Mouse (Mus musculus): ENCODE data around the gene Ltbp2.

- no peak for TF ChIP-seq POLR2A (IDR thresholded peaks at IDR 0.05; ENCODE audit: low read depth, low read length)
- TF ChIP-seq CTCF (IDR thresholded peaks at IDR 0.05; ENCODE audit: borderline replicate concordance, insufficient read depth, low read length) = no peak
These were observed 30.8 kb upstream of the Ltbp2 start for GRCm38 (mm10) chr12:84907024-84907626.
